In genomic region chr3:105509321-105509720, GRCm38 (mm10) we compare ENCODE assay signal across 17 mouse cellular contexts. TPM values are rescaled to one million over a fixed set of nuclear protein-coding genes. Genes with fewer than 3 reads are reported as not detected.
"Had no signal": no experiment of that assay in that cellular context is flagged by ENCODE, and none has a peak within 500 bp of the region (broad histone marks: within the 10 kb centered on the region; RNA-seq: fewer than 3 reads in every experiment).

No protein-coding gene starts in this region.

- H3K27me3 ChIP-seq: midbrain, embryonic 13.5 days; midbrain, embryonic 15.5 days; neural tube, embryonic 13.5 days; neural tube, embryonic 15.5 days had no signal

- H3K27ac ChIP-seq: midbrain, embryonic 10.5 days; midbrain, embryonic 13.5 days; midbrain, embryonic 15.5 days; neural tube, embryonic 13.5 days; neural tube, embryonic 15.5 days had no signal

- ATAC-seq: midbrain, embryonic 13.5 days; midbrain, embryonic 15.5 days had no signal

- H3K9ac ChIP-seq: lung, embryonic 14.5 days; midbrain, embryonic 13.5 days; midbrain, embryonic 15.5 days; neural tube, embryonic 13.5 days; neural tube, embryonic 15.5 days had no signal

- DNase-seq: lung, adult 18-20 months; lung, embryonic 14.5 days; lung, postnatal 10 days; lung, postnatal 4 days; retina, postnatal 1 day; right cerebral cortex, adult 18-20 months; right cerebral cortex, postnatal 4 days; spleen, adult 18-20 months; thymus, adult 18-20 months; thymus, postnatal 14 days; thymus, postnatal 36 days had no signal

- H3K4me3 ChIP-seq: midbrain, embryonic 10.5 days; midbrain, embryonic 13.5 days; midbrain, embryonic 15.5 days; myocyte; neural tube, embryonic 13.5 days; neural tube, embryonic 15.5 days had no signal

- H3K4me2 ChIP-seq: lung, embryonic 14.5 days; midbrain, embryonic 13.5 days; midbrain, embryonic 15.5 days; neural tube, embryonic 13.5 days; neural tube, embryonic 15.5 days had no signal

- H3K9me3 ChIP-seq: midbrain, embryonic 10.5 days; midbrain, embryonic 13.5 days; midbrain, embryonic 15.5 days; neural tube, embryonic 13.5 days; neural tube, embryonic 15.5 days had no signal

- H3K36me3 ChIP-seq: midbrain, embryonic 10.5 days; midbrain, embryonic 13.5 days; midbrain, embryonic 15.5 days; neural tube, embryonic 13.5 days; neural tube, embryonic 15.5 days had no signal

RNA-seq across cellular contexts. Expression of gene Kcnd3, which starts 57.2 kb away (rescaled TPM):
- polyA plus RNA-seq: myocyte had no signal
